9 mouse cellular contexts compared by ENCODE assay signal in the genomic region with DNA sequence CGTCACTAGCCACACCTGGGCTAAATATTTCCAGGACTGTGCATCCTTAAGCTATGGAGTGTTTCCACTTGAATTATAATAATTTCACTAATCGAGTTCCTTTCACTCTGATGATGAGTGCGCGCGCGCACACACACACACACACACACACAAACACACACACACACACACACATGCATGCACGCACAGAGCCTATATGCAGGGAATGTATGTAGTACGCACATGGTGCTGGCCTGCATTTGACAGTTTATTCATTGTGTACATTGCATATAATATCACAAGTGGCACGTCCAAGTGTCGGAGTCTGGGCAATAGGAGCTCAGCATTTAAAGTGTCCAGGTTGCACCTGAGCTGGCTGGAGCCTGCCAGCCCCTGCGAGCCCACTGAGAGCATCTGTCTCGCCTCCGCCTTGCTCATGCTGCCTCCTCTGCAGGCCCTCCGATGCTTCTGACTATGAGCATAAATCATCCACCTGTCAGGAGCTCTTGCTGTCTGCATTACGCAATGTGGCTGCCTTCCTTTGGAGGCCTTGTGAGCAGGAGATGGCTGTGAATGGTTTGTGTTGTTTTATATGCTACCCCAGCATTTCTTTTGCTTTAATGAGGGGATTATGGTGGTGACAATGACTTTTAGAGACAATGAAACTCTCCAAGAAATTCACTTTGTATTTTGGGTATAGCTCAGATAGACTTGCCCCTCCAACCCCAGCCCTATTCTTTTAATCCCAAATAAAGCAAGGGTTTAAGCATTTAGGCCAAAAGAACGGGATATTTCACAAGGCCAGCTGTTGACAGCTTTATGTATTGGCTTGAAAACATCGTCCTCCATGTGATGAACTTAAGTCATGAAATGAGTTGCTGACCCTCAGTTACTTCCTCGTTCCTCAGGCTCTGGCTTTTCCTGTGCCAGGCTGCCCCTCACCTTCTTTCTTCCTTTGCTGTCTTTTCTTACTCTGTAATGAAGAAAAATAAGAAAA.
DNase-seq lines count a peak whose midpoint lies in the region; ATAC-seq lines count a peak whose summit lies in the region.
"Had no signal": no experiment of that assay in that cellular context is flagged by ENCODE, and none has a peak within 500 bp of the region (broad histone marks: within the 10 kb centered on the region; RNA-seq: fewer than 3 reads in every experiment).

No protein-coding gene starts in this region.

- no peaks in the 10 kb centered on the region; the same call in 1 of the 2 replicates for H3K27me3 ChIP-seq in lung, embryonic 16.5 days (ENCODE audit: control insufficient read depth, insufficient read depth, low read depth, low read length)
- no peaks in the 10 kb centered on the region for H3K27me3 ChIP-seq in forebrain, embryonic 11.5 days (ENCODE audit: control insufficient read depth, insufficient read depth, low read length)

- H3K4me1 ChIP-seq in lung, embryonic 16.5 days (replicated peaks; ENCODE audit: control insufficient read depth, insufficient read depth, low read length) = peaks cover 2% of the 10 kb centered on the region; the same call in 1 of the 2 replicates
- H3K4me1 ChIP-seq in forebrain, embryonic 11.5 days (replicated peaks; ENCODE audit: control insufficient read depth, insufficient read depth, low read length) = peaks cover 2% of the 10 kb centered on the region; the same call in 1 of the 2 replicates

- no peak for DNase-seq in lung, postnatal 10 days
- DNase-seq in adipocyte (ENCODE audit: low spot score) = peak; percentile 38
- DNase-seq in adrenal gland, postnatal 10 days = peak; percentile 55
- DNase-seq in forelimb bud, embryonic 11.5 days (ENCODE audit: low read depth, low spot score) = peak; percentile 25
- no peak for DNase-seq in kidney, adult 11 months
- no peak for DNase-seq in forebrain, embryonic 11.5 days (ENCODE audit: low spot score)
- DNase-seq: thymus, adult 2 months had no signal

- H3K27ac ChIP-seq in lung, embryonic 16.5 days (ENCODE audit: low read length) = no peak overlapping the region
- H3K27ac ChIP-seq in forebrain, embryonic 11.5 days (ENCODE audit: low read depth, low read length) = no peak overlapping the region

- no peak overlapping the region for H3K4me3 ChIP-seq in lung, embryonic 16.5 days (ENCODE audit: low read length)
- H3K4me3 ChIP-seq in forebrain, embryonic 11.5 days (ENCODE audit: low read depth, low read length) = no peak overlapping the region

- ATAC-seq in lung, embryonic 16.5 days (ENCODE audit: low read depth) = 0 out of 2 replicates have a peak, but pooled peaks have one; percentile 26
- ATAC-seq in forebrain, embryonic 11.5 days (replicated peaks; ENCODE audit: low FRiP score) = no peak
- ATAC-seq: inflammation-experienced regulatory T-cells, adult 6 months had no signal

- 68% methylated on average over 18 of the region's 18 CpGs for WGBS in lung, embryonic 16.5 days
- WGBS in forebrain, embryonic 11.5 days = 66% methylated on average over 18 of the region's 18 CpGs

- no peak overlapping the region for H3K4me2 ChIP-seq in lung, embryonic 16.5 days (ENCODE audit: low read depth, low read length)
- no peak overlapping the region for H3K4me2 ChIP-seq in forebrain, embryonic 11.5 days (ENCODE audit: low read depth, low read length, severe bottlenecking)

- no peak overlapping the region for H3K9ac ChIP-seq in lung, embryonic 16.5 days (ENCODE audit: low read length)
- no peak overlapping the region for H3K9ac ChIP-seq in forebrain, embryonic 11.5 days (ENCODE audit: low read length)

- H3K9me3 ChIP-seq in lung, embryonic 16.5 days (ENCODE audit: control insufficient read depth, low read length) = no peaks in the 10 kb centered on the region
- H3K9me3 ChIP-seq in forebrain, embryonic 11.5 days (ENCODE audit: control insufficient read depth, low read length) = no peaks in the 10 kb centered on the region

- H3K36me3 ChIP-seq in lung, embryonic 16.5 days (ENCODE audit: control insufficient read depth, insufficient read depth, low read length) = no peaks in the 10 kb centered on the region
- H3K36me3 ChIP-seq in forebrain, embryonic 11.5 days (ENCODE audit: control insufficient read depth, insufficient read depth, low read length) = no peaks in the 10 kb centered on the region

Comparison
In these comparisons a context has a peak if more than half of its experiments do, and no peak if none do; other contexts are left out.
1. DNase-seq: peak in adipocyte (single experiment), adrenal gland, postnatal 10 days (single experiment) and forelimb bud, embryonic 11.5 days (single experiment); none in lung, postnatal 10 days (single experiment), kidney, adult 11 months (single experiment) and forebrain, embryonic 11.5 days (single experiment).